Mouse (Mus musculus) hematopoietic stem cell, adult 5-6 weeks (primary cell): ENCODE measurements around the gene Rtl1. TPM values are rescaled to one million over a fixed set of nuclear protein-coding genes. Genes with fewer than 3 reads are reported as not detected.

Experiments used
- ATAC-seq, 2 experiments: fragments of 125-278 bp in 1 of 2; replicated peaks in 1 of 2; 2 replicates each; pipeline ENCODE4 v1.8.0; 2016 to 2017; ENCODE audit warnings: inconsistent platforms in 2 of 2, mild to moderate bottlenecking in 2 of 2, moderate number of reproducible peaks in 2 of 2, low read depth in 1 of 2, moderate TSS enrichment in 1 of 2; ENCODE audit not compliant: low FRiP score in 2 of 2, poor library complexity in 2 of 2, severe bottlenecking in 2 of 2, insufficient read depth in 1 of 2, low TSS enrichment in 1 of 2
- total RNA-seq: library from RNA; stranded (forward); fragments of 172-1452, 232-1000 nt; gene quantifications from 2 replicates; pipeline ENCODE4 v1.2.3, GENCODE M21; 2017

Gene Rtl1
- total RNA-seq, 1 experiment from 2014 or later, result not detected

- ATAC-seq, result no peak
Measured at GRCm38 (mm10) chr12:109596232-109596631, 3.9 kb downstream of the Rtl1 start.

GRCm38 (mm10) chr12:109595753-109596152 is 4.4 kb downstream of the Rtl1 start:
- no peak for ATAC-seq

- ATAC-seq, result no peak
Measured at GRCm38 (mm10) chr12:109594961-109595360, 5.2 kb downstream of the Rtl1 start.

- no peak for ATAC-seq
Measured at GRCm38 (mm10) chr12:109582185-109582584, 17.9 kb downstream of the Rtl1 start.

GRCm38 (mm10) chr12:109572259-109572658 is 27.9 kb downstream of the Rtl1 start:
- no peak for ATAC-seq

GRCm38 (mm10) chr12:109560111-109560695 is 39.9 kb downstream of the Rtl1 start:
- no peak for ATAC-seq

GRCm38 (mm10) chr12:109558891-109559487 is 41.1 kb downstream of the Rtl1 start:
- 0 out of 4 replicates have a peak, but pooled peaks of 1 of the 2 experiments have one; percentile 38 for ATAC-seq

GRCm38 (mm10) chr12:109558226-109558824 is 41.8 kb downstream of the Rtl1 start:
- ATAC-seq, result no peak

GRCm38 (mm10) chr12:109555837-109556409 is 44.2 kb downstream of the Rtl1 start:
- ATAC-seq, result no peak

GRCm38 (mm10) chr12:109553568-109553967 is 46.6 kb downstream of the Rtl1 start:
- no peak for ATAC-seq

GRCm38 (mm10) chr12:109552754-109553525 is 47.2 kb downstream of the Rtl1 start:
- ATAC-seq, result no peak

GRCm38 (mm10) chr12:109551771-109552170 is 48.4 kb downstream of the Rtl1 start:
- no peak for ATAC-seq

- ATAC-seq, result no peak
Measured at GRCm38 (mm10) chr12:109547085-109547484, 53.0 kb downstream of the Rtl1 start.

GRCm38 (mm10) chr12:109545875-109546732 is 54.0 kb downstream of the Rtl1 start:
- ATAC-seq, result no peak

- ATAC-seq, result no peak
Measured at GRCm38 (mm10) chr12:109543281-109543923, 56.7 kb downstream of the Rtl1 start.

GRCm38 (mm10) chr12:109542635-109543249 is 57.4 kb downstream of the Rtl1 start:
- peak in 1 of 2 experiments; percentile 56; a peak in 2 of 4 replicates for ATAC-seq
